Mouse (Mus musculus) erythroblast, embryonic 14.5 days (primary cell): ENCODE measurements around the gene Gm3149.
"Not testable (repeated sequence)": the region's sequence is repeated elsewhere in the genome, so short reads cannot be mapped to it uniquely, and the experiment has no call there.

ENCODE experiments used
- GATA1 ChIP-seq: IDR thresholded peaks from 2 replicates; pipeline ENCODE4 v1.6.1; 2012; ENCODE audit warnings: low read length, inconsistent platforms, mixed read lengths
- TAL1 ChIP-seq: IDR thresholded peaks from 3 replicates; pipeline ENCODE4 v1.6.1; 2012; ENCODE audit warnings: low read length, inconsistent platforms, mixed read lengths

DNA sequence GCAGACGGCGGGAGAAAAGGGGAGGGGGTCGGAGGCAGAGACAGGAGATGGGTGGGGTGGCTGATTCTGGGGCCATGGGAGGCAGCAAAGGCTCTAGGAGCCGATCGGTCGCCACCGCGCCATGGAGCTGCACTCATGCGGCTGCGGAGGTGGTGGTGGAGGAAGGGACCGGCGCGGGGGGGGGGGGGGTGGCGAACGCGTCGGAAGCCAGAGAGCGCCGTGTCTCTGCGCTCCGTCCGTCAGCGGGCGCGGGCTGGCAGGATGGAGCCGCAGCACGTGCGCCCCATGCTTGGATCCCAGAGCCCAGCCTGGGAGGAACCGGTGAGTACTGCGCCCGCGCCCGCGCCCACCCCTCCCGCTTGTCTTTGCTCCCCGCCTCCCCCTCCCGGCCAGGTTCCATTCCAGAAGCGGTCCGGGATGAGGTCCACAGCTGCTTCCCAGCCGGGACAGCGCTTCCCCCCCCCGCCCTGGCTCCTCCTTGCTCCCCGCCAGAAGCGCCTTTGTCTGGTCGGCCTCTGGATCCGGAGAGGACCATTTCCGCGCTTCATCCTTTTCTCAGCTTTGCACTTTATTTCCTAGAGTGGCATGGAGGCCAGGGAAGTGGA, 17.5 kb downstream of the Gm3149 start, which contains the start of gene 2610042L04Rik:
- not testable (repeated sequence) for TF ChIP-seq GATA1, TAL1
